Mouse (Mus musculus): ENCODE measurements around the gene Kcnh3.

The Kcnh3 gene

GRCm38 (mm10) chr15:99224208-99224911, at the start of gene Kcnh3:
Gene Kcnh3, plus strand, starts transcription at chr15:99224861.
- TF ChIP-seq POU5F1 (IDR thresholded peaks at IDR 0.05; ENCODE audit: borderline replicate concordance, low read length), result no peak
- TF ChIP-seq CTCF (conservative IDR thresholded peaks at IDR 0.05; ENCODE audit: low read length), result no peak
- no peak for TF ChIP-seq NANOG (IDR thresholded peaks at IDR 0.05; ENCODE audit: borderline replicate concordance, low read length)
- H3K4me3 ChIP-seq (replicated peaks; ENCODE audit: low read length), result peak within 1 kb of the TSS; percentile 82
- H3K27me3 ChIP-seq (ENCODE audit: insufficient read depth, low read length), result peaks cover 77% of the 10 kb centered on the region
- peaks cover 92% of the 10 kb centered on the region for H3K4me1 ChIP-seq (replicated peaks; ENCODE audit: low read depth, low read length)
- no peaks in the 10 kb centered on the region for H3K9me3 ChIP-seq (ENCODE audit: low read length)
- H3K36me3 ChIP-seq (ENCODE audit: insufficient read depth, low read length), result peaks cover 7% of the 10 kb centered on the region; the same call in 1 of the 2 replicates

DNA sequence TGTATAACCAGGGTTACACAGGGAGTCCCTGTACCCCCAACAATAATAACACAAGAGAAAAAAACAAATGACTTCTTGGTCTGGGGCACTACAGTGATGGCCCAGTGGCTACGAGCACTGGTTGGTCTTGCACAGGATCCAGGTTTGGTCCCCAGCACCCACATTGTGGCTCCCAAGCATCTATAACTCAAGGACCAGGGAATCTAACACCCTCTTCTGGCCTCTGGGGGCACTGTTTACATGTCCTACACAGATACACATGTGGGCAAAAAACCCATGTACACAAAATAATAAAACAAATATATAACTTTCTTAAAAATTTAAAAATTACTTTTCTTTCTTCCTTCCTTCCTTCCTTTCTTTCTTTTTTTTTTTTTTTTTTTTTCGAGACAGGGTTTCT, 45.0 kb upstream of the Kcnh3 start:
- peaks cover 79% of the 10 kb centered on the region for H3K36me3 ChIP-seq (ENCODE audit: insufficient read depth, low read length)
- TF ChIP-seq CTCF (conservative IDR thresholded peaks at IDR 0.05; ENCODE audit: low read length) (peak; percentile 36), POU5F1 (IDR thresholded peaks at IDR 0.05; ENCODE audit: borderline replicate concordance, low read length) (no peak)
- no peaks in the 10 kb centered on the region for H3K4me1 ChIP-seq (replicated peaks; ENCODE audit: low read depth, low read length)
- H3K9me3 ChIP-seq (ENCODE audit: low read length), result no peaks in the 10 kb centered on the region
- H3K27me3 ChIP-seq (ENCODE audit: insufficient read depth, low read length), result no peaks in the 10 kb centered on the region
- H3K4me3 ChIP-seq (replicated peaks; ENCODE audit: low read length), result no peak overlapping the region

GRCm38 (mm10) chr15:99184217-99184914, 40.3 kb upstream of the Kcnh3 start:
- no peak overlapping the region for H3K4me3 ChIP-seq (replicated peaks; ENCODE audit: low read length)
- no peaks in the 10 kb centered on the region for H3K9me3 ChIP-seq (ENCODE audit: low read length)
- TF ChIP-seq CTCF (conservative IDR thresholded peaks at IDR 0.05; ENCODE audit: low read length) (no peak), NANOG (IDR thresholded peaks at IDR 0.05; ENCODE audit: borderline replicate concordance, low read length) (no peak), POU5F1 (IDR thresholded peaks at IDR 0.05; ENCODE audit: borderline replicate concordance, low read length) (no peak)
- peaks cover 91% of the 10 kb centered on the region for H3K36me3 ChIP-seq (ENCODE audit: insufficient read depth, low read length)
- H3K27me3 ChIP-seq (ENCODE audit: insufficient read depth, low read length), result no peaks in the 10 kb centered on the region
- no peaks in the 10 kb centered on the region for H3K4me1 ChIP-seq (replicated peaks; ENCODE audit: low read depth, low read length)

DNA sequence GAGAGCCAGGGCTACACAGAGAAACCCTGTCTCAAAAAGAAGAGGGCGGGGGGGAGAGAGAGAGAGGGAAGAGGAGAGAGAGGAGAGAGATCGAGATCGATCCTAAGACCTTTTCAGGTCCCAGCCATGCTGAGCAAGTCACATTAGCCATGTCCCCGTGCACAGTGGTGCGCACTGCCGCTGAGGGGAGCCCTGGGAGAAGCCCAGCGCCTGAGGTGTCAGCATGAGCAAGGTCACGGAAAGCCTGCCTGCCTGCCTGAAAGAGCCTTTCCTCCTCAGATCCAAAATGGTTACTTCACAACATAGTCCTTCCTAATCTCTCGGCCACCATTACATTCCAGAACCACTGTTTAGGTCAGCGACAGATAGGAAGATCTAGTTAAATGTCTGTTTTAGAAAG, 30.3 kb upstream of the Kcnh3 start:
- Histone ChIP-seq H3K36me3 (ENCODE audit: insufficient read depth, low read length) (peaks cover 62% of the 10 kb centered on the region), H3K4me3 (replicated peaks; ENCODE audit: low read length) (no peak overlapping the region; the same call in 1 of the 2 replicates), H3K27me3 (ENCODE audit: insufficient read depth, low read length) (no peaks in the 10 kb centered on the region), H3K9me3 (ENCODE audit: low read length) (no peaks in the 10 kb centered on the region), H3K4me1 (replicated peaks; ENCODE audit: low read depth, low read length) (peaks cover 28% of the 10 kb centered on the region)
- TF ChIP-seq POU5F1 (IDR thresholded peaks at IDR 0.05; ENCODE audit: borderline replicate concordance, low read length) (no peak), NANOG (IDR thresholded peaks at IDR 0.05; ENCODE audit: borderline replicate concordance, low read length) (no peak), CTCF (conservative IDR thresholded peaks at IDR 0.05; ENCODE audit: low read length) (no peak)

GRCm38 (mm10) chr15:99195043-99195442, 29.6 kb upstream of the Kcnh3 start:
- H3K4me1 ChIP-seq (replicated peaks; ENCODE audit: low read depth, low read length), result peaks cover 35% of the 10 kb centered on the region
- peaks cover 61% of the 10 kb centered on the region for H3K36me3 ChIP-seq (ENCODE audit: insufficient read depth, low read length)
- no peaks in the 10 kb centered on the region for H3K9me3 ChIP-seq (ENCODE audit: low read length)
- TF ChIP-seq POU5F1 (IDR thresholded peaks at IDR 0.05; ENCODE audit: borderline replicate concordance, low read length), result peak; percentile 64; the same call in 1 of the 2 replicates
- TF ChIP-seq CTCF (conservative IDR thresholded peaks at IDR 0.05; ENCODE audit: low read length), result no peak
- TF ChIP-seq NANOG (IDR thresholded peaks at IDR 0.05; ENCODE audit: borderline replicate concordance, low read length), result peak; percentile 32; the same call in 1 of the 2 replicates
- no peak overlapping the region for H3K4me3 ChIP-seq (replicated peaks; ENCODE audit: low read length)
- H3K27me3 ChIP-seq (ENCODE audit: insufficient read depth, low read length), result no peaks in the 10 kb centered on the region

- peaks cover 59% of the 10 kb centered on the region for H3K36me3 ChIP-seq (ENCODE audit: insufficient read depth, low read length)
- peaks cover 39% of the 10 kb centered on the region for H3K4me1 ChIP-seq (replicated peaks; ENCODE audit: low read depth, low read length)
- TF ChIP-seq NANOG (IDR thresholded peaks at IDR 0.05; ENCODE audit: borderline replicate concordance, low read length) (no peak), POU5F1 (IDR thresholded peaks at IDR 0.05; ENCODE audit: borderline replicate concordance, low read length) (no peak), CTCF (conservative IDR thresholded peaks at IDR 0.05; ENCODE audit: low read length) (peak; percentile 12; the same call in 1 of the 2 replicates)
- H3K9me3 ChIP-seq (ENCODE audit: low read length), result no peaks in the 10 kb centered on the region
- H3K4me3 ChIP-seq (replicated peaks; ENCODE audit: low read length), result no peak overlapping the region
- no peaks in the 10 kb centered on the region for H3K27me3 ChIP-seq (ENCODE audit: insufficient read depth, low read length)
Measured at GRCm38 (mm10) chr15:99198761-99199160, 25.9 kb upstream of the Kcnh3 start.

GRCm38 (mm10) chr15:99205959-99206358, 18.7 kb upstream of the Kcnh3 start:
- peaks cover 76% of the 10 kb centered on the region for H3K4me1 ChIP-seq (replicated peaks; ENCODE audit: low read depth, low read length)
- 0 out of 2 replicates have a peak, but pooled peaks have one; percentile 21 for TF ChIP-seq NANOG (IDR thresholded peaks at IDR 0.05; ENCODE audit: borderline replicate concordance, low read length)
- no peak for TF ChIP-seq CTCF (conservative IDR thresholded peaks at IDR 0.05; ENCODE audit: low read length)
- H3K36me3 ChIP-seq (ENCODE audit: insufficient read depth, low read length), result peaks cover 71% of the 10 kb centered on the region
- no peaks in the 10 kb centered on the region for H3K27me3 ChIP-seq (ENCODE audit: insufficient read depth, low read length)
- no peaks in the 10 kb centered on the region for H3K9me3 ChIP-seq (ENCODE audit: low read length)
- H3K4me3 ChIP-seq (replicated peaks; ENCODE audit: low read length), result peak overlapping the region; percentile 11; the same call in 1 of the 2 replicates

DNA sequence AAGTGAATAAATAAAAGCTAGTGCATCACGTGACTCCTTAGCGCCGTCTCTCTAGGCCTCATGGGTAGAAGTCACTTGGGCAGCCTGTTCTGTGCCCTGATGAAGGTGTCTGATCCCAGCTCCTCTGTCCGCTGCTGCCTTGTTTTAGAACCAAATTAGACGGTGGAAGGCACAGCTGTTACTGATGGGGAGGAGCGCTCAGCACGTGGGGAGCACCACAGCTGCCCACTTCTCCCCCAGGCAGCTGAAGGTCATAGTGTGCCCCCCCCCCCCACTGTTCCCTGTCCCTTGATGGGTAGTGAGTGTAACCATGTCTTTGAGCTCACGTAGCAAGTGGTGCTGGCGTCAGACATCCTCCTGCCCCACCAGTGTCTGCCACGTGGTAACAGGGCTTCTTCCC, 11.5 kb upstream of the Kcnh3 start:
- TF ChIP-seq NANOG (IDR thresholded peaks at IDR 0.05; ENCODE audit: borderline replicate concordance, low read length), result no peak
- no peak for TF ChIP-seq CTCF (conservative IDR thresholded peaks at IDR 0.05; ENCODE audit: low read length)
- no peak for TF ChIP-seq POU5F1 (IDR thresholded peaks at IDR 0.05; ENCODE audit: borderline replicate concordance, low read length)
- Histone ChIP-seq H3K9me3 (ENCODE audit: low read length) (no peaks in the 10 kb centered on the region), H3K27me3 (ENCODE audit: insufficient read depth, low read length) (no peaks in the 10 kb centered on the region), H3K4me3 (replicated peaks; ENCODE audit: low read length) (no peak overlapping the region), H3K4me1 (replicated peaks; ENCODE audit: low read depth, low read length) (peaks cover 81% of the 10 kb centered on the region), H3K36me3 (ENCODE audit: insufficient read depth, low read length) (peaks cover 48% of the 10 kb centered on the region)

Data from E14TG2a.4 (cell line).